9 mouse cellular contexts compared by ENCODE assay signal in the genomic region with DNA sequence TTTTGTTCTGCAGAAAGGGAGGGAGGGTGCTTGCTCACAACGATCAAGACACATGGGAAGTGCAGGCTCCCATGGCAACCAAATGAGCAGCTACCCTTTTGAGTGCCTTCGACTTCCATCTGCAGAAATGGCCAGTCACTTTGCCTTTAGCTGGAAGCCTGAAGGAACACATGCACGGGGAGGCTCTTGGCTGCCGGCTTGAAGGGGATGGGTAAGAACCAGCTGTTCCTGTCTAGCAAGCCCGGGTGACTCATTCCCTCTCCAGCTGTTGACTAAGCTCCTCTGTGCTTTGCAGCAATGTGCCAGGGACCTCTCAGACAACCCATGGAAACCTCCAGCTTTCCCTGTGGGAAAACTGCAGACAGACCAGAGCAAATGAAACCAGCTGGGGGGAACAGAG. TPM values are rescaled to one million over a fixed set of nuclear protein-coding genes. Genes with fewer than 3 reads are reported as not detected.
DNase-seq lines count a peak whose midpoint lies in the region; ATAC-seq and TF ChIP-seq lines count a peak whose summit lies in the region.
"Had no signal": no experiment of that assay in that cellular context is flagged by ENCODE, and none has a peak within 500 bp of the region (broad histone marks: within the 10 kb centered on the region; RNA-seq: fewer than 3 reads in every experiment).

No protein-coding gene starts in this region.

- H3K9ac ChIP-seq in lung, embryonic 14.5 days: peak overlapping the region; percentile 29; the same call in 1 of the 2 replicates
- H3K9ac ChIP-seq in stomach, embryonic 16.5 days (ENCODE audit: low read length): peak overlapping the region; percentile 52; the same call in 1 of the 2 replicates

- peak overlapping the region; percentile 75 for H3K27ac ChIP-seq in lung, embryonic 14.5 days (ENCODE audit: low read depth)
- peak overlapping the region; percentile 89 for H3K27ac ChIP-seq in stomach, embryonic 16.5 days (ENCODE audit: low read length)

- H3K9me3 ChIP-seq in lung, embryonic 14.5 days (ENCODE audit: low read depth, low read length): no peaks in the 10 kb centered on the region
- H3K9me3 ChIP-seq in stomach, embryonic 16.5 days (replicated peaks; ENCODE audit: control insufficient read depth, low read length): no peaks in the 10 kb centered on the region

- WGBS in lung, embryonic 14.5 days: 14% methylated on average over 5 of the region's 5 CpGs
- 19% methylated on average over 5 of the region's 5 CpGs for WGBS in stomach, embryonic 16.5 days

- peak; percentile 87 to 89 for DNase-seq in adrenal gland, adult (ENCODE audit: inconsistent age in 2 of 2, low spot score in 1 of 2)
- DNase-seq in adrenal gland, adult 18-20 months (ENCODE audit: low spot score in 2 of 2): no peak
- peak; percentile 68 for DNase-seq in brain, embryonic 14.5 days (ENCODE audit: low read depth)
- DNase-seq in heart, adult 8-10 months (ENCODE audit: low spot score): peak; percentile 86
- DNase-seq in kidney, postnatal 10 days: peak; percentile 82
- peak; percentile 87 for DNase-seq in lung, embryonic 14.5 days

- no peak for TF ChIP-seq POLR2A in brain, embryonic 14.5 days (IDR thresholded peaks at IDR 0.05; ENCODE audit: borderline replicate concordance, extremely low read depth, insufficient read depth, insufficient read length, poor library complexity, severe bottlenecking)

- no peak overlapping the region for H3K4me3 ChIP-seq in lung, embryonic 14.5 days (ENCODE audit: low read depth, low read length)
- no peak overlapping the region for H3K4me3 ChIP-seq in stomach, embryonic 16.5 days (replicated peaks; ENCODE audit: low read length)

- TF ChIP-seq CTCF in brain, embryonic 14.5 days (IDR thresholded peaks at IDR 0.05; ENCODE audit: borderline replicate concordance, extremely low read depth, insufficient read depth, insufficient read length): no peak
- TF ChIP-seq CTCF in lung, embryonic 14.5 days (IDR thresholded peaks at IDR 0.05; ENCODE audit: low read depth): no peak

- H3K4me2 ChIP-seq in lung, embryonic 14.5 days: no peak overlapping the region
- H3K4me2 ChIP-seq in stomach, embryonic 16.5 days (ENCODE audit: low read depth, low read length): no peak overlapping the region

- peak; percentile 88 for ATAC-seq in lung, embryonic 14.5 days (ENCODE audit: insufficient read depth)
- ATAC-seq in stomach, embryonic 16.5 days (ENCODE audit: insufficient read depth, low FRiP score): peak; percentile 90
- ATAC-seq in activated CD4-positive, CD25-positive, alpha-beta regulatory T cell, adult 4 months: no peak

- H3K4me1 ChIP-seq in lung, embryonic 14.5 days (ENCODE audit: insufficient read depth): peaks cover 16% of the 10 kb centered on the region
- peaks cover 37% of the 10 kb centered on the region for H3K4me1 ChIP-seq in stomach, embryonic 16.5 days (ENCODE audit: control insufficient read depth, insufficient read depth, low read length)

- peaks cover 45% of the 10 kb centered on the region for H3K36me3 ChIP-seq in lung, embryonic 14.5 days (ENCODE audit: insufficient read depth)
- no peaks in the 10 kb centered on the region; the same call in 1 of the 2 replicates for H3K36me3 ChIP-seq in stomach, embryonic 16.5 days (ENCODE audit: control insufficient read depth, insufficient read depth, low read length)

- H3K27me3 ChIP-seq in lung, embryonic 14.5 days (ENCODE audit: insufficient read depth, low read length): no peaks in the 10 kb centered on the region
- H3K27me3 ChIP-seq in stomach, embryonic 16.5 days (ENCODE audit: control insufficient read depth, insufficient read depth, low read length): no peaks in the 10 kb centered on the region

RNA-seq across cellular contexts. Expression of a gene that starts 24.8 kb away (rescaled TPM):
- total RNA-seq in adrenal gland, adult 18-20 months (2021): 100 to 1,000 TPM in 1 of 2 experiments, 10 to 100 TPM in 1; 97.0 to 100 TPM
- 40.1 and 42.3 TPM in 2 replicates for polyA plus RNA-seq in brain, embryonic 14.5 days (2012; rRNA removed)
- 10 to 100 TPM; 67.2 to 74.7 (median 70.0) TPM for total RNA-seq in heart, adult 8-10 months (2022)
- 64.4 and 72.4 TPM in 2 replicates for polyA plus RNA-seq in lung, embryonic 14.5 days (2014; fragmentation: Nextera tagmentation; extraction: Ambion mirVana)
- 50.8 and 53.7 TPM in 2 replicates for polyA plus RNA-seq in stomach, embryonic 16.5 days (2015; fragmentation: Nextera tagmentation; extraction: Ambion mirVana)
- polyA plus RNA-seq in activated CD4-positive, CD25-positive, alpha-beta regulatory T cell, adult 4 months (2017; shearing (Covaris generic)): 10 to 100 TPM; 62.2 to 99.9 TPM

RNA-seq across cellular contexts. Expression of a gene that starts 24.9 kb away (rescaled TPM):
- 10 to 100 TPM; 44.7 to 54.1 TPM for total RNA-seq in adrenal gland, adult 18-20 months (2021)
- 236 and 262 TPM in 2 replicates for polyA plus RNA-seq in brain, embryonic 14.5 days (2012; rRNA removed)
- total RNA-seq in heart, adult 8-10 months (2022): 10 to 100 TPM; 54.2 to 95.5 (median 77.9) TPM
- 218 and 225 TPM in 2 replicates for polyA plus RNA-seq in lung, embryonic 14.5 days (2014; fragmentation: Nextera tagmentation; extraction: Ambion mirVana)
- polyA plus RNA-seq in stomach, embryonic 16.5 days (2015; fragmentation: Nextera tagmentation; extraction: Ambion mirVana): 85.2 and 109 TPM in 2 replicates
- 10 to 100 TPM; 23.5 to 25.6 TPM for polyA plus RNA-seq in activated CD4-positive, CD25-positive, alpha-beta regulatory T cell, adult 4 months (2017; shearing (Covaris generic))

RNA-seq across cellular contexts. Expression of a gene that starts 56.7 kb away (rescaled TPM):
- 10 to 100 TPM; 49.2 to 60.0 TPM for total RNA-seq in adrenal gland, adult 18-20 months (2021)
- 12.2 and 19.0 TPM in 2 replicates for polyA plus RNA-seq in brain, embryonic 14.5 days (2012; rRNA removed)
- total RNA-seq in heart, adult 8-10 months (2022): not detected
- 2.7 and 3.1 TPM in 2 replicates for polyA plus RNA-seq in lung, embryonic 14.5 days (2014; fragmentation: Nextera tagmentation; extraction: Ambion mirVana)
- 1.3 and 1.7 TPM in 2 replicates for polyA plus RNA-seq in stomach, embryonic 16.5 days (2015; fragmentation: Nextera tagmentation; extraction: Ambion mirVana)
- polyA plus RNA-seq in activated CD4-positive, CD25-positive, alpha-beta regulatory T cell, adult 4 months (2017; shearing (Covaris generic)): not detected
- total RNA-seq: hematopoietic stem cell, adult 5-6 weeks had no signal

Comparison
In these comparisons a context has a peak if more than half of its experiments do, and no peak if none do; other contexts are left out.
1. DNase-seq: peak in adrenal gland, adult (2 of 2), brain, embryonic 14.5 days (single experiment), heart, adult 8-10 months (single experiment), kidney, postnatal 10 days (single experiment) and lung, embryonic 14.5 days (single experiment); none in adrenal gland, adult 18-20 months (0 of 2).